Mouse (Mus musculus) kidney, adult 18-20 months (tissue): ENCODE data around the gene Adamts2.

Source experiments
- DNase-seq: peaks from one replicate; pipeline ENCODE4 v3.0.0; 2021

Adamts2 gene

DNA sequence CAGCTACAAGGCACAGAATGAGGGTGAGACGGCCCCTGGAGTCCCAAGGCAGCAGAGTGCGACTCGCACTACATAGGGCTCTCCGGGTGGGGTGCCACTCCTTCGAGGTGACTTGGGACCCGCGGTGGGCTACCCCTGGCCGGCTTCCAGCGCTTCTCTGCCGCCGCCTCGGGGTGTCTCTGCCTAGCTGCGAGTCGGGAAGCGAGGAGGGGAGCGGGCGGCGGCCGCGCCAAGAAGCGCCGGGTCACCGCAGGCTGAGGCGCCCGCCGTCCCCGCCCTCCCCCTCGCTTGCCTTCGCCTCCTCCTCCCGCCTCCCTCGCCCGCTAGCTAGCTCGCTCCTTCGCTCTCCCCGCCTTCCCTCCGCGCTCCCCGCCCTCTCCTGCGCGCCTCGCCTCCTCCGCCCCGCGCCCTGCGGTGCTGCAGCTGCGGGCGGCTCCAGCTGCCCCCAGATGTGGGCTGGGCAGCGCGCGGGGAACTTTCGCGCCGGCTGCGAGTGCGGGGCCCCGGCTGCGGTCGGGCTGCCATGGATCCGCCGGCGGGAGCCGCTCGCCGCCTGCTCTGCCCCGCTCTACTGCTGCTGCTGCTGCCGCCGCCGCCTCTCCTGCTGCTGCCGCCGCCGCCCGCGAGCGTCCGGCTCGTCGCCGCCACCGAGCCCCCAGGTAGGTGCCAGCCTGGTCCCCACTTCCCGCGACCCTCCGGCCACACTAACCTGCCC lies at the start of gene Adamts2:
Gene Adamts2, plus strand, starts transcription at position 444 of the 715 bp plus-strand sequence.
- peak; percentile 62 for DNase-seq

DNA sequence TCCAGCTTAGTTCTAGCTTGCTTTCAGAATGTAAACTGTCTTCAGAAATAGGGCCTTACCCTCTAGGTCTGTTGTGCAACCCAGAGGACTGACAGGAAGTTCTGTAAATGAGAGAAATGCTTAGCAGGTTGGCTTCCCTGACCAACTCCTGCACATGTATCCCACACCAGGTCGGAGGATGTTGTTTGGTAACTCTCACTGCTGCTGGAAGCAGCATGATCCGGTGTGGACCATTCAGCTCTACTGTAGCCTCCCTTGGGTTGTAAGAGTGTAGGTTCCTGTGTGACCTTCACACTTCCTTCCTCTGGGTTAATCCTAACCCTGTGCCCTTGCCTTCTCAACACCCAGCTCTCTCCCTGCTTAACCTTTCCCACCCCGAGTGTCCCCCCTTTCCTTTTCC lies 44.8 kb upstream of the Adamts2 start:
- no peak for DNase-seq

DNA sequence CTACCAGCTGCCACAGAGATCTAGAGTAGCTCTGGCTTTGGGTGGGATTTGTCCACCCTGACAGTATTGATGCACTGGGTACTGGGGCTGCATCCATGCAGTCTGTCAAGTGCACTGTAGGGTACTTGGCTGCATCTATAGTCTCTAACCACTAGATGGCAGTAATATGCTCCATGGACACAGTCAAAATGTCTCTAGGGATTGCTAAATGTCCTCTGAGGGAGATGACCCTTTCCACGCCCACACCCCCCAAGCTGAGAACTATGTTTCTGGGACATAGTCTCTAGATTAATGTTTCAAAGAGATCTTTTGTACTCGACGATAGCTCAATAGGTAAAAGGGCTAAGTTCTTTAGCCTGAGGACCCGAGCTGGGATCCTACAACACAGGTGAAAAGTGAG lies 42.8 kb upstream of the Adamts2 start:
- DNase-seq: peak; percentile 15

DNA sequence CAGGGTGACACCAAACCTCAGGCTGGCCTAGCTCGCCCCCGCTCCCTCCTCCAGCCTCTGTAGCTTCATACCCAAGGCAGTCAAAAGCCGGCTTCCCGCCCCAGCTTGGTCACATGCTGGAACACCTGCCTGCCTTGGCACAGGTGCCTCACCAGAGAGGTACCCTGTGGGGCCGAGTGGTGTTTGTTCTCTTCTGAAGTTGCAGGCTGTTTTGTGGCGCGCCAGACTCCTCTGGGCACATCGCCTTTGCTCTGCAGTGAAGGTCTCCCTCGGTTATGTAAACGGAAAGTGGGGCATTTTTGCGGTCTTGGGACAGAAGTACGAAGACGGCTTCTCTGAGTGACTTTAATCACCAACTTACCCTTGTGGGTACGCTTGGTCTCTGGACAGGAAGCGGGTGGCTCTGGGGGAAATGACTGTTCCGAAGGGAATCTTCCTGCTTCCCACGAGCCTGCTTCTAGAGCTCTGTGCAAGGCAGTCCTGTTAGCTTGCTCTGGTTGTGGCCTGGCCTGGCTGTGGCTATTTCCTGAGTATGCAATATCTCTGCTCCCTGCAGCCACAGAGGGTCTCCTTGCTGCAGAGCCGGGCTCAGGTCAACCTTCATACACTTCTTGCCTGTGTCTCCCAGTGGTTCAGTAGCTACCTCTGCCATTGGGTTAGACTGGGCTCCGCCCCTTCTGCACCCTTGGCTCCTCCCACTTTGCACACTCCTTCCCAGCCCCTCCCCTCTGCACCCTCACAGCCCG lies 36.2 kb upstream of the Adamts2 start:
- DNase-seq: no peak

DNA sequence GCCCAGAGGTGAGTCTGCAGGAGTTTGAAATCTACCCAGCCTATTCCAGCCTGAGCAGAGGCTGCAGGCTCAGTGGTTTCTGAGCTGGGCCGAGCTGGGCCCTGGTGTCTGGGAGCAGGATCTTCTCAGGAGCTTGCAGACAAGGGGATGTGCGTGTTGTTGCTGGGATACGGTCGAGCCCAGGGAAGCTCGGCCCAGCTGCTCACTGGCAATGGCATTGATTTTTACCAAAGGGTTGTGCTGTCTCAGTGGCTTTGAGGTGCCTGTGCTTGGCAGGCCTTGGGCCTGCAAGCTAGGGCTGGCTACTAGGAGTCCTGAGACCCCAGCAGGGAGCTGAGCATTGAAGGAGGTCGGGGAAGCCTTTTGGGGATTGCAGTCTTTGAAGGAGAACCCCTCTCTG lies 30.4 kb upstream of the Adamts2 start:
- DNase-seq: no peak

DNA sequence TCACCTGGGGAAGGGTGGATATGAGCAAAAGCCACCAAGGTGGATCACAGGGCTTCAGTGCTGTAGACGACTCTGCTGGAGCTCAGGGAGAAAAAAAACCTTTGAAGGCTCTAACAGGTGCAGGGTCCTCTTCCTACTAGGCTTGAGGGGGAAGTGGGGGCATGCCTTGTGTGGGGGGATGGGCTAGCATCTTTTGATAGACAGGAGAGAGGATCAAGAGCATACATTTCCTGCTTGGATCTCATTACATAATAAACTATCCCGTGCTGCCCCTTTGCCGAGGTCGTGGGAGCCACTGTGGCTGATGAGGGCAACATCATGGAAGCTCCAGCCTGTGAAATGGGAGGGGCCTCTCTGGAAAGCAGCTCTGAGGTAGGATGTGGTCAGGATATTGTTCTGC lies 25.4 kb upstream of the Adamts2 start:
- no peak for DNase-seq

DNA sequence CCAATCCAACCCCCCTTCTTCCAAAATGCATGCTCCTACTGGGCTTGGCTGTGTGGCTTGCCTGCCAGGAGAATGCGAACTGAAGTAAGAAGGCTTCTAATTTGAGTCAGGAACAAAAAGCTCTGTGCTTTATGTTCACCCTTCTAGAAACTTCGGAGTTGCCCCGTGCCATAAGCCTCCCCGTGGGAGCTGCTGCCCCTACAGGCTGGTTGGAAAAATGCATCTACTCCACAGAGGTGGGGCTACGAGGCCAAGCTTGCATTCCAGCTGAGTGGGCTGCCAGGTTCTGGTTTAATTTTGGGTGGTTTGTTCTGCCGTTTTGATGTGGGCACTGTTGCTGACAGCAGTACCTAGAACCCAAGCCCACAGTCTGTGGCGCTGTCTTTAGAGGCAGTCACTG lies 14.9 kb upstream of the Adamts2 start:
- DNase-seq: peak; percentile 18

DNA sequence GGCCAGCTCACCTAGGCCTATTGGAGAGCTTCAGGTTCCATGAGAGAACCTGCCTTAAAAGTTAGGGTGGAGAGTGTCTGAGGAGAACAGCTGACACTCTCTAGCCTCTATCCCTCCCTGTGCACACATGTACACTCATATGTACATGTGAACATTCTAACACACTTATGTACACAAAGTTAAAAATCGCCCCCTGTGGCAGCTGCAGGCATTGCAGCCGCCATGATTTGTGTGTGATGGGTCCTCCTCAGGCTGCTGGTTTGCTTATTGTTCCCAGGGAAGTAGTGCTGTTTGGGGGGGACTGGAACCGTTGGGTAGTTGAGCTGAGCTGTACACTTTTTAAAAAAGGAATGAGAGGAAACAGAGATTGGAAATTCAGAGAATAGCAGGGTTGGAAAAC lies 14.1 kb upstream of the Adamts2 start:
- peak; percentile 56 for DNase-seq

DNA sequence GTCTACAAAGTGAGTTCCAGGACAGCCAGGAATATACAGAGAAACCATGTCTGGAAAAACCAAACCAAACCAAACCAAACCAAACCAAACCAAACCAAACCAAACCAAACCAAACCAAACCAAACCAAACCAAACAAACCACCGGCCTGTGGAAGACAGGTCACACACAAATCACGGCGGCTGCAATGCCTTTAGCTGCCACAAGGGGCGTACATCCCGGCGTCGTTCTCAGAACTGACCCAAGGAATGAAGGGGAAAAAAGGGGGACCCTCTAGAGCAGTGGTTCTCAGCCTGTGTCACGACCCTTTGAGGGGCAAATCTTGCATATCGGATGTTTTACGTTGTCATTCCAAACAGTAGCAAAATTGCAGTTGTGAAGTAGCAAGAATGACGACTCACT lies 12.8 kb upstream of the Adamts2 start:
- DNase-seq: peak; percentile 41

DNA sequence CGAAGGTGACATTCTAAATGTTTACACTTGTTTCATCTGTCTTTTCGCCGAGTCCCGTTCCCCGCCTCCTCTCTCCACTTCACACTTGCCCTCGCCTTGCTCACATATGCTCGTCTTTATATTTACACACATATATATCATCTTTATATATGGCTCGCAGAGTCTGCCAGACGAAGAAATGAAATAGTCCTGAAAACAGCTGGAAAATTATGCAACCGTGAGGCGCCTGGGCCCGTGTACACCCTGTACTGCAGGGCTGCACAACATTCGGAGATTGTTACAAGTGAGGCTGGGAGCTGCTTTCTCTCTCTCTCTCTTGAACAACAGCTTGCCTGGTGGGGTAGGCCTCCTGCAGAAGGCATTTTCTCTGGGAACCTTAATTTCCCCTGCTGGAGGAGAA lies 10.8 kb upstream of the Adamts2 start:
- DNase-seq: no peak

DNA sequence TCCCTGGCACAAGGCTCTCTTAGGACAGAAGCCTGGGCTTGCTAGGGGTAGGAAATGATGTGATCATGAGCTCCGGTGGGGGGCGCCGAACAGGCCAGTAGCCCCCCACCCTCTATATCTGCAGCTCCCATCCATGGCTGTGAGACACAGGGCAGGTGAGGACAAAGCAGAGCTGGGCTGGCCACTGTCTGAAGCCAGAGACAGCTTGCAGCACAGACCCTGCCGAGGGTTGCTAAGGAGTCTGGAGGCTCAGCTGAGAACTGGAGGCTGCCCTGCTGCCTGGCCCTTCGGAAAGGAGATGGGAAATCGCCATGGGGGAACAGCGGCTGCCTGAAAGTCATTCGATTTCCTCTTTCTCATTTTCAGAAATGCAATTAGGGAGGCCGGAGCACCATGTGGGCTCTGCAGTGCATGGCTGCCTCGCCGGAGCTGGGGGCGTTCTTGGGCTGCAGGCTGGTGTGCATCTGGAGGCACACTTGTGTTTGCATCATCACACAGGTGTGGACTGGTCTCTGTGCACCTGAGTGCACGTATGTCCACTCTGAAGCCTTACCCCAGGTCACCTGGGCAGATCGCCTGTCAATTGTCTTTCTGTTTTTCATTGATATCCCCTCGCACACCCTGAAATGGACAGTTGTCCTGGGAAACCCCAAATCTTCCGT lies 8.9 kb upstream of the Adamts2 start:
- no peak for DNase-seq

DNA sequence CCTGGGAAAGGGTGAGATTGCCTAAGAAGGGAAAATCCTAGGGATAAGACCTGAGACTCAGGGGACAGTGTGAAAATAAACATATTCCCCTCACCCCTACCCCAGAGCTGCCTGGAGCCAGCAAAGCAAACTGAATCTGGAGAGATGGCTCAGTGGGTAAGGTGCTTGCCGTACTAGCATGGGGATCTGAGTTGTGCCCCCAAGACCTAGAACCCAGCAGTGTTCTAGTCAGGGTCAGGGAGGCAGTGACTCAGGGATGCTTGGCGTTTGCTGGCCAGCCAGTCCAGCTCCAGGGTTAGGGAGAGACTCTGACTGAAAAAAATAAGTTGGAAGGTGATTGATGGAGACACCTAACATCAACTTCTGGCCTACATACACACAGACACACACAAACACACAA lies 5.3 kb upstream of the Adamts2 start:
- no peak for DNase-seq

DNA sequence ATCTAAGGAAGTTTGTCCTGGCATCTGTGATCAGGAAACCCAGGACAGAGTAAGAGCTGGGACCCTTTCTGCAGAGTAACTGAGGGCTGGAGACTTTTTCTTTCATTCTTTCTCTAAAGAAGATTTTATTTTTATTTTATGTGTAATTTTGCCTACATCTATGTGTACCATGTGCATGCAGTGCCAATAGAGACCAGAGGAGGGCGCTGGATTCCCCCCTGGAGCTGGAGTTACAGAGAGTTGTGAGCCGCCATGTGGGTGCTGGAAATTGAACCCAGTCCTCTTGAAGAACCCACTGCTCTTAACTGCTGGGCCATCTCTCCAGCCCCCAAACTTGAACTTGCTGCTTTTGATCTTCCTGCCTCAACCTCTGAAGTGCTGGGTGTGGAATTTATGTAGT lies 2.7 kb upstream of the Adamts2 start:
- DNase-seq: no peak

DNA sequence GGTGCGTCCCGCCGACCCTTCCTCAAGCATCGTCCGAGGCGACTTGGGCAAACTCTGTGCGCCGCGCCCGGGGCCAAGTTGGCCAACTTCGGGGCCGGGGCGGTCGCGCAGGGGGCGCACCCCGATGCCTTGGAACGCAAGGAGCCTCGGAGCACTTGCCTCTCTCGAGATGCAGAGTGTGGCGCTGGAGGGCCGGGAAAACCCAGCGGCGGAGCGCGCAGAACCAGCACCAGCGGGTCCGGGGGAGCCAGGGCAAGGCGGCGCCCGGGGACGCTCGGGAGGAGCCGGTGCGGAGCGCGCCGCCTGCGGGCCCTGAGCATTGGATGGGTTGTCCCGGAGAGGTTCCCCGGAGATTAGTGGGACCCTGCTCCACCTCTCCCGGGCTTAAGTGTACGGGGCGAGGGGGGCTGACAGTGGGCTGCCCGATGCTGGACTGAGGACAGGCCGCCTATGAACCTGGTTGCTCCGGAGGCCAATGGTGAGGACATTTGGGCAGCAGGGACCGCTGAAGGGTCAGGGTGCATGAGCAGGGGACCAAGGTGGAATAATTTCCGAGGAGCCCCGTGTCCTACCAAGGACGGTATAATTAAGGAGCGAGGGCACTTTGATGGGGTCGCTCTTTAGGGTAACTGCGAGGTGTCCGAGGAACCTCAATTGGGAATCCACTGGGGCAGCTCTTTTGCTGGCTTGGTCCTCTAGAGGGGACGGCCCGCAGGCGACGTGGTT lies 635 bp downstream of the Adamts2 start:
- DNase-seq: peak; percentile 33

DNA sequence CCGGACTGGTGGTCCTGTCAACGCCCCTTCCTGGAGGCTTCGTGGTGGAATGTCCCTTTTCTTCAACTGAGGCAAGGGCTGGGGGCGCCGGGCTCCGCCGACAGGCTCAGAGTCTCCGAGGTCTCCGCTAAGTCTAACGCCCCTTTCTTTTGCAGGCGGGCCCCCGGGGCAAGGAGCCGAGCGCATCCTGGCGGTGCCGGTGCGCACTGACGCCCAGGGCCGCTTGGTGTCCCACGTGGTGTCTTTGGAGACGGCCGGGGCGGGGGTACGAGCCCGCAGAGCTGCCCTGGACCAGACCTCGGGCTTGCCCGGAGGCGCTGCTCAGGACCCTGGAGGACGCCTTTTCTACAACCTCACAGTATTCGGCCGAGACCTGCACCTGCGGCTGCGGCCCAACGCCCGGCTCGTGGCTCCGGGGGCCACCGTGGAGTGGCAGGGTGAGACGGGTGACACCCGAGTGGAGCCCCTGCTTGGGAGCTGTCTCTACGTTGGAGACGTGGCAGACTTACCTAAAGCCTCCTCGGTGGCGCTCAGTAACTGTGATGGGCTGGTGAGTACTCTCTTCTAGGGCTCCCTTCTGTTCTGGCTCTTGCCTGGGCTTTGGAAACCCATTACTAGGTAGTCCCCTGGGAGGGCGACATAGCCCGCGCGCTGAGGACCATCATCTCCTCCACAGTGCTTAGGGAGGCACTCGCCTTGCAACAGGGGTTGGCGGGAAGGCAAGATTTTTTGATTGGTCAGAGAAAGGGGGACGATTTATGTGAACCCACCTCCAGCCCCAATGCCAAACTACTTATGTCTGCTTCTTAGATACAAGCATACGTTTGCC lies 1.4 kb downstream of the Adamts2 start:
- DNase-seq: no peak

DNA sequence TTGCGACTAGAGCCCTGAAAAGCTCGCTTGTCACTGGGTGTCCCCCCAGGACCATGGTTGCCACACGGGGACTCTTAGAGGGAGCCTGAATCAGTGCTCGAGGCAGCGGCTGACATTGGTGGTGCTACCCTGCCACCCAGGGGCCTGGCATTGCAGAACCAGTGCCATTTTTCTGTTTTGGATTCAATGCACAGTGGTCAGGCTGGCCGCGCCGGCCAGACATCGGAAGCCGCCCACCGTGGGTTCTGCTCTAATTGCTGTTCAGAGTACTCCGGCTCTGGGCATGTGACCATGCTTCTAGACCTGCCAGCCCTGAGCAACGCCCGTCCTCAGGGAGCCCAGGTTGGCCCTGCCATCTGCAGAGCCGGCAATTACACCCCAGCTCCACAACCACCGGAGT lies 2.5 kb downstream of the Adamts2 start:
- DNase-seq: no peak

DNA sequence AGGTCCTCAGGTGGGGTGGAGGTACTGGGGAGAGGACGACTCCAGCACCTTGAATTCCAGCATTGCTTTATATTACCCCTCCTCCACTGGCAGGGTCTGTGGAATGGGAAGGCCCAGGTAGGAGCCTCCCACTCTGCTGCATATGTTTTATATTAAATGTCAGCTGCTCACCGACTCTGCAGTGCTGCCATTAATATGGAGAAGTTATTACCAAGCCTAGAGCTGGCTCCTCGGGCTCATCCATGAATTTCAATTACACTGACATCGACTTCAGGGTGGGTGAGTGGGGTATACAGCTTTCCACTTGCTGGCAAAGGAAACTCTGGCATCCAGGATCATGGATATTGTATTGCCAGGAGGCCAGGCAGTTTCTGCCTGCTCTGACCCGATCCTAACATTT lies 9.3 kb downstream of the Adamts2 start:
- DNase-seq: no peak

DNA sequence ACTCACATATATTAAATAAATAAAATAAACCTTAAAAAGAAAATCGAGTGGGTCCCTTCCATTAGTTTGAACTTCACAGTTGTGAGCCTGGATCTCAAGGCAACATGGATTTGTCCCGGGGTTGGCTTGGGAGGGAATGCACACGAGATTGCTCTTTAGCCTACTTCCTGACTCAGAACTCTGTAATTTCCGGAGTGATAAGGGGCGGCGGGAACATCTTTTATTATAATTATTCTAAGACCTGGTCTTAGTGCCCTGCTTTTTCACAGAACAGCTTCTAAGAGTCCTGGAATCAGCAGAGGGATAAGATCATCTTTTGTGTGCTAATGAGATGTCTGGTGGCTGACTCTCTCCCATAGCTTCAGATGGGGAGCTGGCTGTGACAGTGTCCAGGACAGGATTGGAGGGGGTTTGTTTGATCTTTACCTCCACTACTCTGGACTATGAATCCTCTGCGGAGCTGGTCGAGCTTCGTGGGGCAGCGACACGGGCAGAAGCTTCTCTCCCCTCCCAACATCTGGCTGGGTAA lies 15.2 kb downstream of the Adamts2 start:
- DNase-seq: no peak

DNA sequence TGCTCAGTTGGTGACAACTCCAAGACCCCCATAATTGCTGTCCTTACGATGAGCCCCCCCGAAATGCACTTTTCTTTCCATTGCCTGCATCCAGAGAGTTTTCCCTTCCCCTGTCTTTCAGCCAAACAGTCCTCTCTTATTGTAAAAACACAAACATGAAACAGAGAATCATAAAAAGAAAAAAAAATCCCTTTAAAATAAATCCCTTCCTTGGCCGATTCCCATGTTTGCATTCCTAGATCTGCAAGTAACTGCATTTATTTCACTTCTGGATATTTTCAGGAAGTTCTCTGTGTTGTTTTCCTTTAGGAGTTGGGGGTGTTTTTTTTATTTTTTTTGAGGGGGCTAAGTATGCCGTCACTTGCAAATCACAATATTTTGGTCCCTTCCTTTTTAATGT lies 19.0 kb downstream of the Adamts2 start:
- DNase-seq: no peak

DNA sequence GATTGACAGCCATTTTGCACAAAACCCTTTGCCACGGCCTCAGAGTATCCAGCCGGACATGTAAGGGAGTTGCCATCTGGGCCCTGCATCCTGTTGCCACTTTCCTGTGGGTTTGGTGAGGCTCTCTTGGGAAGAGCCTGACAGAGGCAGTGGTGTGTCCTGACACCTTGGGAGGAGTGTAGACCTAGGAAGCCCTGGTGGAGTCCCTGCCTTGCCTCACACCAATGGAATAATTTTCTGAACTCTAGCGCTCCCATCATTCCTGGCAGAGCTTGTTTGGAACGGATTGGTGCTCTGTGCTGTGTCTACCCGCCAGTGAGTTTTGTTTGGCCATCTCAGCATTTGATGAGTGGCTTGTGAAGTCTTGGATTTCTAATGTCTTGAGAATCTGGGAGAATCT lies 19.5 kb downstream of the Adamts2 start:
- no peak for DNase-seq

DNA sequence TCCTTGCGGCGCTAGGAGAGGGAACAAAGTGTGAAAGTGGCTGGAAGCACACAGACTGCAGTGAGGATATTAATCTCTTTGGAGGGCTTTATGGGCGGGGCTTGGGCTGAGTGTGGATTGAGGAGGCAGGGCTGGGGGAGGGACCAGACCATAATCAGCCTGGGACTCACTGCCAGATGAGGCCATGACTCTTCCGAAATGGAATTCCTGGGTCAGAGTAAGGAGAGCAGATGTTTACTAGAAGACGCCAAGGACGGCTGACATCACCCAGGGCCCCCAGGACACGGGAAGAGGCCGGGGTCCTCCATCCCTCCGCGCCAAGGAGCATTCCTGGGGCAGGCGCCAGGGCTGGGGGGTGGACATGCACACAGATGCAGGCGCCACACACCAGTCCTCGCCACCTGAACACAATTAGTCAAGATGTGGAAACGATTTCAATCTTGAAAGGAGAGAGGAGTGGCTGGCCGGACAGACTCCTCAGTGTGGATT lies 20.4 kb downstream of the Adamts2 start:
- DNase-seq: peak; percentile 38

DNA sequence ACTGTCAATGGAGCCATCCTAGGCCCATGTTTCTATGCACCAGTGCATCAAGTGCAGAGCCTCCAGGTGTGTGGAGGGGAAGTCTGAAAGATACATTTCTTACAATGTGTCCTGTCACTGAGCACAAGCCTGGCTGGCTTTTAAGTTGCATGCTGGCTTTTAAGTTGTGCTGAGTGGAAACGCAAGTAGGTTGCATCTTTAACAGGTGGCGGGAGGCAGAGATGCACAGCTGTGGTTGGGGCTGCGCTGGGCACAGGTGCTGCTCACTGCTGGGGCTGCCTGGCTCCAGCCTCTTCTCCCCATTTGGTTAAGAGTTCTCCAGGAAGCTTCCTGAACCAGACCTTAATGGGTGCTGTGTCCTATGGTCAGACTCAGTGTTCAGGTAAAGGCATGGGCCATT lies 21.9 kb downstream of the Adamts2 start:
- no peak for DNase-seq
